Mouse (Mus musculus) limb, embryonic 12.5 days (tissue): ENCODE measurements around the gene Neurog1. TPM values are rescaled to one million over a fixed set of nuclear protein-coding genes. Genes with fewer than 3 reads are reported as not detected.
A peak's percentile ranks its signal among the peaks of the same experiment; 100 is the strongest.

Source experiments
- ATAC-seq: fragments of 200-750 bp; cut with Nextera tagmentation; 2 replicates; pipeline ENCODE4 v1.8.0; 2017; ENCODE audit warnings: low read depth, moderate TSS enrichment; ENCODE audit not compliant: insufficient number of reproducible peaks, insufficient read depth, low FRiP score, low TSS enrichment
- H3K27ac ChIP-seq: fragments of 300-500 bp; sonication (generic); 2 replicates; pipeline ENCODE4 v1.5.1; 2016; ENCODE audit warnings: mild to moderate bottlenecking, moderate library complexity
- H3K27me3 ChIP-seq: fragments of 300-500 bp; sonication (generic); 2 replicates; pipeline ENCODE4 v1.6.1; 2016; ENCODE audit warnings: mild to moderate bottlenecking, moderate library complexity
- H3K36me3 ChIP-seq: fragments of 300-500 bp; sonication (generic); 2 replicates; pipeline ENCODE4 v1.6.1; 2016; ENCODE audit warnings: mild to moderate bottlenecking, moderate library complexity
- H3K4me1 ChIP-seq: fragments of 300-500 bp; sonication (generic); replicated peaks from 2 replicates; pipeline ENCODE4 v1.6.1; 2016
- H3K4me2 ChIP-seq: fragments of 300-500 bp; sonication (generic); 2 replicates; pipeline ENCODE4 v1.6.1; 2016; ENCODE audit warnings: mild to moderate bottlenecking, moderate library complexity
- H3K4me3 ChIP-seq: fragments of 300-500 bp; sonication (generic); replicated peaks from 2 replicates; pipeline ENCODE4 v1.5.1; 2016; ENCODE audit warnings: mild to moderate bottlenecking
- H3K9ac ChIP-seq: fragments of 300-500 bp; sonication (generic); replicated peaks from 2 replicates; pipeline ENCODE4 v1.6.1; 2016; ENCODE audit warnings: mild to moderate bottlenecking, moderate library complexity
- H3K9me3 ChIP-seq: fragments of 300-500 bp; sonication (generic); 2 replicates; pipeline ENCODE4 v1.6.1; 2016; ENCODE audit warnings: mild to moderate bottlenecking, moderate library complexity
- WGBS: fragments of 180-500 bp; shearing (Covaris S2); methylation state at CpG from one replicate; pipeline ENCODE4 v1.1.7; 2016; 5-methylcytosine and 5-hydroxymethylcytosine counted together
- polyA plus RNA-seq: library from polyadenylated mRNA; unstranded; fragments of >200 nt; fragmentation: Nextera tagmentation; extraction: Ambion mirVana; gene quantifications from 2 replicates; pipeline ENCODE4 v1.2.1, GENCODE M21; 2016

Neurog1 gene
- polyA plus RNA-seq, 1 experiment from 2014 or later, result not detected

DNA sequence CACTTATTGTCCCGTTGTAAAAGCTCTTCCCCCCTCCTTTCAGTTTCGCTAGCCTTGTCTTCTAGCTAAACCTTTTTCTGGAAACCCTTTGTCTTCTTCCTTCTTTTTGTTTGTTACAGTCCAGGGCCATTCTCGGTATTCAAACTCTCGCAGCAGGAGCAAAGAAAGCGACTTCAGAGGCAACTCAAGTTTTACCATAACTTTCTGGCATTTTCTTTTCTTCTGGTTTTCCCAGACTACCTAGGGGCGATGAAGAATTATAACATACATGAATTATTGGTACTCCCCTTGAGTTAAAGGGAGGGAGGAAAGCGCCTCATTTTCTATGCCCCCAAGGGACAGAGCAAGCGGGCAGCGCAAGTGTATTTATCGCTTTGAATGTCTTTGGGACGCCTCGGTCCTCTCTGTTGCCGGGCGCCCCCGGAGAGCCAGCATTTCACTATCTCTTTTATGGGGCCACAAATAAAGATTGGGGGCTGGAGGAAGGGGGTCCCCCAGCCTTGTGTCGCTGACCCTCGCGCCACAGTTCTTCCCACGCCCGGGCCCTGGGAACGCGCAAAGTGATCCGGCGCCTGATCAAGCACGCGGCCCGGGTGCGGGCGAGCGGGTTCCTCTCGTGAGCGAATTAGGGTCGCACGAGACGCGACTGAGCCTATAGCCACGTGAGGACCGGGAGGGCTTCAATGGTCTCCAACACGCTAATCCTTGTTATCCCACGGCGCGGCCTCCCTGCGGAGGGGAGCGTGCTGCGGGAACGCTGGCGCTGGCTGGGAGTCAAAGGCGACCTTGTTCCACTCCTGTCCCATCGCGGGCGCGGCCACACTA, 6.4 kb upstream of the Neurog1 start:
- WGBS, result under 1% methylated on average over 52 of the region's 52 CpGs
- Histone ChIP-seq H3K9ac (no peak overlapping the region; the same call in 1 of the 2 replicates), H3K9me3 (no peaks in the 10 kb centered on the region), H3K27ac (no peak overlapping the region), H3K27me3 (peaks cover 99% of the 10 kb centered on the region), H3K4me3 (peak overlapping the region; percentile 33), H3K4me2 (peak overlapping the region; percentile 53), H3K36me3 (no peaks in the 10 kb centered on the region), H3K4me1 (peaks cover 10% of the 10 kb centered on the region)
- ATAC-seq, result no peak

GRCm38 (mm10) chr13:56257469-56258153, 5.6 kb upstream of the Neurog1 start:
- Histone ChIP-seq H3K27ac (no peak overlapping the region), H3K27me3 (peaks cover 99% of the 10 kb centered on the region), H3K4me2 (no peak overlapping the region), H3K9me3 (no peaks in the 10 kb centered on the region), H3K36me3 (no peaks in the 10 kb centered on the region), H3K4me1 (peaks cover 13% of the 10 kb centered on the region), H3K9ac (no peak overlapping the region), H3K4me3 (no peak overlapping the region)
- no peak for ATAC-seq
- 5% methylated on average over 12 of the region's 12 CpGs for WGBS

GRCm38 (mm10) chr13:56256716-56257299, 4.8 kb upstream of the Neurog1 start:
- H3K27ac ChIP-seq, result no peak overlapping the region
- peaks cover 21% of the 10 kb centered on the region for H3K4me1 ChIP-seq
- peaks cover 99% of the 10 kb centered on the region for H3K27me3 ChIP-seq
- 11% methylated on average over 14 of the region's 14 CpGs for WGBS
- H3K4me2 ChIP-seq, result no peak overlapping the region
- H3K9me3 ChIP-seq, result no peaks in the 10 kb centered on the region
- no peak overlapping the region for H3K4me3 ChIP-seq
- H3K36me3 ChIP-seq, result no peaks in the 10 kb centered on the region
- no peak for ATAC-seq
- no peak overlapping the region for H3K9ac ChIP-seq

DNA sequence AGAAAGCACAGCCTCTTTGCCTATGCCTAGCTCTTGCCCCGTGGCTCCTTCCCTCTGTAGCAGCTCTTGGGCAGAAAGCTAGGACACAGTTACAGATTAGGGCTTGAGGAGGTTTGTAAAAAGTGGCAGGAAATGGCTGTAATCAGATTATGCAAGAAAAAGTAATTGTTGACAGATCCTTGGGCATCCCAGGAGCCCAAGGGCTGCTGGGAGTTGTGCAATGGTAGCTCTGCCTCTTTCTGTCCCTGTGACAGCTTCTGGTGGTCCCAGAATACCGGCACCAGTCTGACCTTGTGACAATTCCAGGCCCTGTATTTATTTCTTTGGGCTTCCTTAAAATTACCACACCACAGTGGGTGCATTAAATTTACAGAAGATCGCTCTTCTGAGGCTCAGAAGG, 1.4 kb upstream of the Neurog1 start:
- Histone ChIP-seq H3K9ac (no peak overlapping the region), H3K36me3 (no peaks in the 10 kb centered on the region), H3K4me2 (no peak overlapping the region), H3K9me3 (no peaks in the 10 kb centered on the region), H3K4me3 (no peak overlapping the region), H3K27me3 (peaks cover 99% of the 10 kb centered on the region), H3K27ac (no peak overlapping the region), H3K4me1 (peaks cover 25% of the 10 kb centered on the region)
- ATAC-seq, result no peak
- WGBS, result 5% methylated on average over 3 of the region's 3 CpGs

GRCm38 (mm10) chr13:56252783-56253182, 820 bp upstream of the Neurog1 start:
- no peak for ATAC-seq
- Histone ChIP-seq H3K4me2 (peak overlapping the region; percentile 72), H3K4me3 (peak overlapping the region; percentile 44; the same call in 1 of the 2 replicates), H3K27ac (no peak overlapping the region), H3K27me3 (peaks cover 100% of the 10 kb centered on the region), H3K4me1 (peaks cover 24% of the 10 kb centered on the region), H3K36me3 (no peaks in the 10 kb centered on the region), H3K9ac (no peak overlapping the region), H3K9me3 (no peaks in the 10 kb centered on the region)
- 9% methylated on average over 8 of the region's 8 CpGs for WGBS

- H3K36me3 ChIP-seq, result no peaks in the 10 kb centered on the region
- H3K27ac ChIP-seq, result no peak overlapping the region
- under 1% methylated on average over 59 of the region's 59 CpGs for WGBS
- peak overlapping the region; percentile 44; the same call in 1 of the 2 replicates for H3K9ac ChIP-seq
- peaks cover 24% of the 10 kb centered on the region for H3K4me1 ChIP-seq
- no peak for ATAC-seq
- H3K9me3 ChIP-seq, result no peaks in the 10 kb centered on the region
- H3K4me2 ChIP-seq, result peak overlapping the region; percentile 72
- H3K27me3 ChIP-seq, result peaks cover 100% of the 10 kb centered on the region
- H3K4me3 ChIP-seq, result peak overlapping the region; percentile 44
These were observed 613 bp downstream of the Neurog1 start for GRCm38 (mm10) chr13:56251176-56251923.

DNA sequence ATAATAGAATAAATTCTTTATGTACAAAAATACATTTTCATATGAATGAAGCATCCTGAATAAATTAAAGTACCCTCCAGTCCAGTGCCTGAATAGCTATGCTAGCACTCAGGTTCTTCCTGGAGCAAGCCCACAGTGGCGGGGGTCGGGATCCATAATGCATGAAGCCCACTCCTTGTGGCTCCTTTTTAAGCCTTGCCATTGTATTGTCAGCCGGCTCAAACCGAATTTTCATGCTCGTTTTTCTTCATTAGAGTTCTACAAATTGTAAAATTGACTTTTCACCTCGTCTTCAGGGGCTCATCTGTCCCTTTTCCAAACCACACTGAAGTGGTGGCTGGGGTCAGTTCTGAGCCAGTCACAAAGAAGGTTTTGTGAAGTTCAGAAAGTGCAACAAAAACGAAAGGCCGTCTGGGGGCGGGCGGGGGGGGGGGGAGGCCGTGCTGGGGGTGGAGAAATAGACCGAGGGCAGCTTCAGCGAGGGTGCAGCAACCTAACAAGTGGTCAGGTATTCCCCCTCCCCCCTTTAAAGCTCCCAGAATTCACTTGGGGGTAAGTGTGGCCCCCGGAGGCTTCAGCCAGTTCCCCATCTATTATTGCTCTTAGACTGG, 1.3 kb downstream of the Neurog1 start:
- H3K4me1 ChIP-seq, result peaks cover 24% of the 10 kb centered on the region
- no peak overlapping the region for H3K9ac ChIP-seq
- H3K27ac ChIP-seq, result no peak overlapping the region
- ATAC-seq, result no peak
- H3K4me2 ChIP-seq, result no peak overlapping the region
- 2% methylated on average over 14 of the region's 14 CpGs for WGBS
- no peak overlapping the region for H3K4me3 ChIP-seq
- no peaks in the 10 kb centered on the region for H3K9me3 ChIP-seq
- peaks cover 100% of the 10 kb centered on the region for H3K27me3 ChIP-seq
- no peaks in the 10 kb centered on the region for H3K36me3 ChIP-seq

DNA sequence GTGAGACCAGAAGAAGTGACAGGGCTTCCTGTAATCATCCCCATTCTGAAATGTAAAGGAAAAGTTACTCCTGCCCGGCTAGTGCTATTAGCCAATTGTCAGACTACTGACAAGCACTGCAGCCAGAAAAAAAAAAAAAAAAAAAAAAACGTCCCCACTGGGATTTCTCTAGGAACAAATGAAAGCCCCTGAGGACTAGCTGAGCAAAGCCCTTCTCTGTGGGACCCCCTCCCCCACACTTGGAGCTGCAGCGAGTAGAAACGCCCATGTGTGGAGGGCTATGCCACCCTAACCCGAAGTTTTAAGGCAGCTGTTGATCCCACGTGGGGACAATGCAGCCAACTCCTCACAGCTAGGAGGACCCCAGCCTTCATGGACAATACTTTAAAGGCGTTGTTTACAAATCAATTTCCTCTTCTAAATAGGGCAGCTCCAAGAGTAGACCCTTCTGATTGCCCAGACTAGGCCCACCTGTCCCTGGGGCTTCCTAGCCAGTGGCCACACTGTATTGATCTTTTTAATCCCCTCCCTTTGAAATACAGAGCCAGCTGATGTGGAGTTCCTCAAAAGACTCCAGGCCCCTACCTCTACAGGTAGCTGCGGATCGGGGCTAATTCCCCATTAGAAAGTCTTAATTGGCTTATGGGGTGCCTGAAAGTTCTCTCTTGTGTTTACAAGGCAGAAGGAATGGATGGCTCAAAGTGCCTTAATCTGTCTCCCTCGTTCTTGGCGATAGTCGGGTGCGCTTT, 2.2 kb downstream of the Neurog1 start:
- Histone ChIP-seq H3K27me3 (peaks cover 91% of the 10 kb centered on the region), H3K4me3 (no peak overlapping the region), H3K4me2 (no peak overlapping the region), H3K9ac (no peak overlapping the region), H3K9me3 (no peaks in the 10 kb centered on the region), H3K27ac (no peak overlapping the region), H3K36me3 (no peaks in the 10 kb centered on the region), H3K4me1 (peaks cover 24% of the 10 kb centered on the region)
- 1% methylated on average over 13 of the region's 13 CpGs for WGBS
- ATAC-seq, result no peak

- no peak overlapping the region for H3K9ac ChIP-seq
- WGBS, result 83% methylated on average over 5 of the region's 5 CpGs
These were observed 8.9 kb downstream of the Neurog1 start for GRCm38 (mm10) chr13:56243104-56243503.

More at GRCm38 (mm10) chr13:56243104-56243503, 8.9 kb downstream of the Neurog1 start:
- peaks cover 6% of the 10 kb centered on the region; the same call in 1 of the 2 replicates for H3K9me3 ChIP-seq
- H3K4me1 ChIP-seq, result no peaks in the 10 kb centered on the region
- ATAC-seq, result no peak
- peaks cover 36% of the 10 kb centered on the region for H3K27me3 ChIP-seq
- no peak overlapping the region for H3K27ac ChIP-seq
- no peaks in the 10 kb centered on the region for H3K36me3 ChIP-seq
- no peak overlapping the region for H3K4me3 ChIP-seq
- no peak overlapping the region for H3K4me2 ChIP-seq
